Comparison of ENCODE assay signal across 9 mouse cellular contexts in the genomic region with DNA sequence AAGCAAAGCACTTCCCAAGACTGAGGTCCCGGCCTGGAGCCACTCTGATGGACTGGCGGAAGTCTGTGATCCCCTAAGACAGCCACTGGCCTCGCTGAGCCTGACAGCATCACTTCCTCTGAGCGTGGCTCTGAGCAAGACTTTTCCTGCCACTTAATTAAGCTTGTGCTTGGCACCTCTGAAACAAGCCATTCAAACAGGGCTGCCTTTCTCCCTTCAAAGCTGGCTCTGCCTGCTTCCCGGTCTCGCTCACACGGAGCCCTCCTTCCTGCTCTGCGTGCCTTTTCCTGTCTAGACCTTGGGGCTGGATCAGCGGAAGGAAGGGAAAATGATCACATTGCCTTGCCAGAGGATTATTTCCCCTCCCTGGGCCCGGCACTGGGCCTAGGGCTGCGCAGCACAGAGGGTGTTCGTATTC.
DNase-seq lines count a peak whose midpoint lies in the region; ATAC-seq lines count a peak whose summit lies in the region.
"Had no signal": no experiment of that assay in that cellular context is flagged by ENCODE, and none has a peak within 500 bp of the region (broad histone marks: within the 10 kb centered on the region; RNA-seq: fewer than 3 reads in every experiment).

No protein-coding gene starts in this region.

- H3K4me3 ChIP-seq in midbrain, embryonic 15.5 days, result no peak overlapping the region
- H3K4me3 ChIP-seq in midbrain, embryonic 10.5 days, result no peak overlapping the region
- no peak overlapping the region for H3K4me3 ChIP-seq in heart, embryonic 11.5 days (ENCODE audit: low read depth, low read length)
- H3K4me3 ChIP-seq: liver, embryonic 13.5 days had no signal

- no peaks in the 10 kb centered on the region for H3K27me3 ChIP-seq in midbrain, embryonic 15.5 days (replicated peaks)
- no peaks in the 10 kb centered on the region; the same call in none of the 2 replicates for H3K27me3 ChIP-seq in midbrain, embryonic 10.5 days (ENCODE audit: low read depth, poor library complexity, severe bottlenecking)
- H3K27me3 ChIP-seq in heart, embryonic 11.5 days (ENCODE audit: control insufficient read depth, insufficient read depth, low read length), result no peaks in the 10 kb centered on the region
- H3K27me3 ChIP-seq: liver, embryonic 13.5 days had no signal

- no peak for ATAC-seq in midbrain, embryonic 15.5 days (replicated peaks)
- no peak for ATAC-seq in heart, embryonic 11.5 days (replicated peaks; ENCODE audit: insufficient number of reproducible peaks, low FRiP score, low TSS enrichment)

- H3K9ac ChIP-seq in midbrain, embryonic 15.5 days, result no peak overlapping the region
- H3K9ac ChIP-seq in heart, embryonic 11.5 days (ENCODE audit: low read depth, low read length), result no peak overlapping the region
- H3K9ac ChIP-seq: liver, embryonic 13.5 days had no signal

- H3K36me3 ChIP-seq in midbrain, embryonic 15.5 days (replicated peaks), result no peaks in the 10 kb centered on the region
- H3K36me3 ChIP-seq in midbrain, embryonic 10.5 days, result no peaks in the 10 kb centered on the region
- no peaks in the 10 kb centered on the region for H3K36me3 ChIP-seq in heart, embryonic 11.5 days (ENCODE audit: control insufficient read depth, insufficient read depth, low read length)
- H3K36me3 ChIP-seq: liver, embryonic 13.5 days had no signal

- no peak overlapping the region for H3K4me2 ChIP-seq in midbrain, embryonic 15.5 days
- H3K4me2 ChIP-seq in heart, embryonic 11.5 days, result no peak overlapping the region
- H3K4me2 ChIP-seq: liver, embryonic 13.5 days had no signal

- no peaks in the 10 kb centered on the region for H3K9me3 ChIP-seq in midbrain, embryonic 15.5 days
- H3K9me3 ChIP-seq in midbrain, embryonic 10.5 days (replicated peaks), result no peaks in the 10 kb centered on the region
- no peaks in the 10 kb centered on the region for H3K9me3 ChIP-seq in heart, embryonic 11.5 days (replicated peaks; ENCODE audit: control insufficient read depth, low read length)
- H3K9me3 ChIP-seq: liver, embryonic 13.5 days had no signal

- WGBS in midbrain, embryonic 15.5 days, result 50% methylated on average over 12 of the region's 12 CpGs
- 59% methylated on average over 12 of the region's 12 CpGs for WGBS in midbrain, embryonic 10.5 days
- WGBS in heart, embryonic 11.5 days (ENCODE audit: insufficient replicate concordance), result 44% methylated on average over 12 of the region's 12 CpGs

- no peaks in the 10 kb centered on the region for H3K4me1 ChIP-seq in midbrain, embryonic 15.5 days
- H3K4me1 ChIP-seq in midbrain, embryonic 10.5 days, result peaks cover 6% of the 10 kb centered on the region; the same call in 1 of the 2 replicates
- H3K4me1 ChIP-seq in heart, embryonic 11.5 days (ENCODE audit: control insufficient read depth, insufficient read depth, low read length), result no peaks in the 10 kb centered on the region; the same call in 1 of the 2 replicates
- H3K4me1 ChIP-seq: liver, embryonic 13.5 days had no signal

- 0 out of 2 replicates have a peak overlapping the region, but pooled peaks have one; percentile 15 for H3K27ac ChIP-seq in midbrain, embryonic 15.5 days
- no peak overlapping the region for H3K27ac ChIP-seq in midbrain, embryonic 10.5 days (replicated peaks)
- H3K27ac ChIP-seq in heart, embryonic 11.5 days (ENCODE audit: low read depth, low read length), result peak overlapping the region; percentile 12; the same call in 1 of the 2 replicates
- H3K27ac ChIP-seq: liver, embryonic 13.5 days had no signal

- no peak for DNase-seq in midbrain, embryonic 10.5 days (ENCODE audit: low spot score)
- DNase-seq in kidney, postnatal 10 days, result peak; percentile 69
- DNase-seq in lung, postnatal 4 days, result peak; percentile 51 to 82
- no peak for DNase-seq in cerebellum, adult 11 months
- no peak for DNase-seq in ovary, postnatal 10 days (ENCODE audit: low spot score)
- no peak for DNase-seq in right cerebral cortex, adult 18-20 months
- DNase-seq: liver, embryonic 13.5 days had no signal

Comparison
In these comparisons a context has a peak if more than half of its experiments do, and no peak if none do; other contexts are left out.
1. DNase-seq: peak in kidney, postnatal 10 days (single experiment) and lung, postnatal 4 days (2 of 2); none in midbrain, embryonic 10.5 days (single experiment), cerebellum, adult 11 months (single experiment), ovary, postnatal 10 days (single experiment) and right cerebral cortex, adult 18-20 months (single experiment).